Mouse (Mus musculus): ENCODE measurements at regions not wholly inside any gene's neighbourhood (a gene's known extent, or its start where the extent isn't known, plus 50 kb on each side); places are given as distances from the start of the nearest gene placed in this dataset.

DNA sequence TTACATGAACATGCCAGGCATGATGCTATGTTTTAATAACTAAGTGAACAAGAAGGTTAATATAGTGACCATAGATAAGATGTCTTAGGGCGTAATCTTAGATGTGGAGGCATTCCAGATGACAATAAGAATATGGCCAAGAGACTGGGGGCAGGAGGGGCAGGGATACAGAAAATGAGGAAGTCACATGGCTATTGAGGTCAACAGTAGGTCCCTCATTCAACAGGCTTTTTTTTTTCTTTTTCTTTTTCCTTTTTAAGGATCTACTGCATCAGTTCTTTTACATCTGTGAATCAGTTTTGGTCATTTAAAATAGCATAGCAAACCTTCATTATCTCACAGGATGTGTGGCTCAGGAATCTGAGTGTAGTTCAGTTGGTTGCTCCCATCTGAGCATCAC, 80.4 kb upstream of the Tmem164 start:
- WGBS: 93% methylated on average over 1 of the region's 1 CpGs
- TF ChIP-seq CTCF (IDR thresholded peaks at IDR 0.05; ENCODE audit: low read depth, low read length) (no peak), POLR2A (IDR thresholded peaks at IDR 0.05; ENCODE audit: extremely low read depth, insufficient read depth, low read length) (no peak)

GRCm38 (mm10) chrX:142605088-142605487, 76.1 kb upstream of the Tmem164 start:
- Histone ChIP-seq H3K79me2 (ENCODE audit: control insufficient read depth, insufficient read depth, low read length) (no peaks in the 10 kb centered on the region), H3K27me3 (ENCODE audit: control insufficient read depth, insufficient read depth, low read length) (no peaks in the 10 kb centered on the region), H3K36me3 (ENCODE audit: control insufficient read depth, insufficient read depth, low read length) (no peaks in the 10 kb centered on the region), H3K27ac (replicated peaks; ENCODE audit: insufficient read depth, low read depth, low read length) (no peak overlapping the region), H3K9ac (ENCODE audit: low read depth, low read length) (no peak overlapping the region), H3K4me3 (ENCODE audit: insufficient read depth, low read depth, low read length) (no peak overlapping the region), H3K4me1 (ENCODE audit: control insufficient read depth, insufficient read depth, low read length) (no peaks in the 10 kb centered on the region)
- DNase-seq (ENCODE audit: extremely low read depth, low read depth, low spot score): no peak
- TF ChIP-seq CTCF (IDR thresholded peaks at IDR 0.05; ENCODE audit: low read depth, low read length) (no peak), POLR2A (IDR thresholded peaks at IDR 0.05; ENCODE audit: extremely low read depth, insufficient read depth, low read length) (no peak)
- WGBS: 87% methylated on average over 3 of the region's 3 CpGs

More for the DNA sequence above, 80.4 kb upstream of the Tmem164 start:
- no peak for DNase-seq (ENCODE audit: extremely low read depth, low read depth, low spot score)
- no peaks in the 10 kb centered on the region for H3K36me3 ChIP-seq (ENCODE audit: control insufficient read depth, insufficient read depth, low read length)
- H3K4me3 ChIP-seq (ENCODE audit: insufficient read depth, low read depth, low read length): no peak overlapping the region
- no peaks in the 10 kb centered on the region for H3K79me2 ChIP-seq (ENCODE audit: control insufficient read depth, insufficient read depth, low read length)
- H3K27ac ChIP-seq (replicated peaks; ENCODE audit: insufficient read depth, low read depth, low read length): no peak overlapping the region
- no peaks in the 10 kb centered on the region for H3K27me3 ChIP-seq (ENCODE audit: control insufficient read depth, insufficient read depth, low read length)
- H3K9ac ChIP-seq (ENCODE audit: low read depth, low read length): no peak overlapping the region
- H3K4me1 ChIP-seq (ENCODE audit: control insufficient read depth, insufficient read depth, low read length): no peaks in the 10 kb centered on the region

- no peak overlapping the region for H3K27ac ChIP-seq (replicated peaks; ENCODE audit: insufficient read depth, low read depth, low read length)
- no peak overlapping the region for H3K4me3 ChIP-seq (ENCODE audit: insufficient read depth, low read depth, low read length)
- H3K79me2 ChIP-seq (ENCODE audit: control insufficient read depth, insufficient read depth, low read length): no peaks in the 10 kb centered on the region
- H3K27me3 ChIP-seq (ENCODE audit: control insufficient read depth, insufficient read depth, low read length): no peaks in the 10 kb centered on the region
- H3K36me3 ChIP-seq (ENCODE audit: control insufficient read depth, insufficient read depth, low read length): no peaks in the 10 kb centered on the region
- H3K9ac ChIP-seq (ENCODE audit: low read depth, low read length): no peak overlapping the region
- no peak for TF ChIP-seq CTCF (IDR thresholded peaks at IDR 0.05; ENCODE audit: low read depth, low read length)
- TF ChIP-seq POLR2A (IDR thresholded peaks at IDR 0.05; ENCODE audit: extremely low read depth, insufficient read depth, low read length): no peak
- no peaks in the 10 kb centered on the region for H3K4me1 ChIP-seq (ENCODE audit: control insufficient read depth, insufficient read depth, low read length)
- no peak for DNase-seq (ENCODE audit: extremely low read depth, low read depth, low spot score)
- 87% methylated on average over 8 of the region's 8 CpGs for WGBS
Observed at GRCm38 (mm10) chrX:142606595-142607205, 74.5 kb upstream of the Tmem164 start.

DNA sequence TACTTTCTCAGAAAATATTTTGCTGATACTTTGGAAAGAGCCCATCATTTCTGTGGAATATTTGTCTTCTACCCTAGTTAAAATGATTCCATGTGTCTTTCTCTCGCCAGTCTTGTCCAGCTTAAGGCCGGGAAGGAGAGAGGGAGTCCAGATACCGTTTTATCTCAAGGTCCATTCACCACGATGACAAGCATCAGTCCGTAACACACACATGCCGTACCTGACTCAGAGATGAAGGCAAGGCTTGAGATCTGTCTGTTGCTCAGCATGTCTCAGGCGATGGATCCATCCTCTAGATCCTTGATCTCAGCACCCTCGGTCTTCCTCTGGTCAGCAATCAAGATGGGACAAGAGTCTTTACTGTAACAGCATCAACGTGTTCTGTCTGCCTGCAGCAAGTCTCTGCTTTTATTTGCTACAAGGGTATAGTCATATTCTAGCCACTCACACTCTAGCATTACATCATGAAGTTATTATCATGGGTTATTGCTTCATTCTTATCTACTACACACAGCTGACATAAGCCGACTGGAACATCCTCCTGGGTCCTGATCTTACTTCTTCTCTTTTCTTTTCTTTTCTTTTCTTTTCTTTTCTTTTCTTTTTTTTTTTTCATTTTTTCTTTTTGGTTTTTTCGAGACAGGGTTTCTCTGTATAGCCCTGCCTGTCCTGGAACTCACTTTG, 64.9 kb upstream of the Tmem164 start:
- no peak overlapping the region for H3K4me3 ChIP-seq (ENCODE audit: insufficient read depth, low read depth, low read length)
- TF ChIP-seq CTCF (IDR thresholded peaks at IDR 0.05; ENCODE audit: low read depth, low read length) (no peak), POLR2A (IDR thresholded peaks at IDR 0.05; ENCODE audit: extremely low read depth, insufficient read depth, low read length) (no peak)
- no peak overlapping the region for H3K27ac ChIP-seq (replicated peaks; ENCODE audit: insufficient read depth, low read depth, low read length)
- WGBS: 94% methylated on average over 11 of the region's 11 CpGs
- no peaks in the 10 kb centered on the region for H3K4me1 ChIP-seq (ENCODE audit: control insufficient read depth, insufficient read depth, low read length)
- no peak for DNase-seq (ENCODE audit: extremely low read depth, low read depth, low spot score)
- H3K36me3 ChIP-seq (ENCODE audit: control insufficient read depth, insufficient read depth, low read length): no peaks in the 10 kb centered on the region
- no peak overlapping the region for H3K9ac ChIP-seq (ENCODE audit: low read depth, low read length)
- H3K27me3 ChIP-seq (ENCODE audit: control insufficient read depth, insufficient read depth, low read length): no peaks in the 10 kb centered on the region
- no peaks in the 10 kb centered on the region for H3K79me2 ChIP-seq (ENCODE audit: control insufficient read depth, insufficient read depth, low read length)

GRCm38 (mm10) chrX:142618389-142618788, 62.8 kb upstream of the Tmem164 start:
- no peak overlapping the region for H3K27ac ChIP-seq (replicated peaks; ENCODE audit: insufficient read depth, low read depth, low read length)
- TF ChIP-seq POLR2A (IDR thresholded peaks at IDR 0.05; ENCODE audit: extremely low read depth, insufficient read depth, low read length) (no peak), CTCF (IDR thresholded peaks at IDR 0.05; ENCODE audit: low read depth, low read length) (no peak)
- H3K36me3 ChIP-seq (ENCODE audit: control insufficient read depth, insufficient read depth, low read length): no peaks in the 10 kb centered on the region
- WGBS: 42% methylated on average over 1 of the region's 1 CpGs
- H3K9ac ChIP-seq (ENCODE audit: low read depth, low read length): no peak overlapping the region
- H3K4me1 ChIP-seq (ENCODE audit: control insufficient read depth, insufficient read depth, low read length): no peaks in the 10 kb centered on the region
- H3K79me2 ChIP-seq (ENCODE audit: control insufficient read depth, insufficient read depth, low read length): no peaks in the 10 kb centered on the region
- H3K27me3 ChIP-seq (ENCODE audit: control insufficient read depth, insufficient read depth, low read length): no peaks in the 10 kb centered on the region
- H3K4me3 ChIP-seq (ENCODE audit: insufficient read depth, low read depth, low read length): no peak overlapping the region
- DNase-seq (ENCODE audit: extremely low read depth, low read depth, low spot score): peak; percentile 0

- Histone ChIP-seq H3K9ac (ENCODE audit: low read depth, low read length) (no peak overlapping the region), H3K27ac (replicated peaks; ENCODE audit: insufficient read depth, low read depth, low read length) (no peak overlapping the region), H3K36me3 (ENCODE audit: control insufficient read depth, insufficient read depth, low read length) (no peaks in the 10 kb centered on the region), H3K79me2 (ENCODE audit: control insufficient read depth, insufficient read depth, low read length) (no peaks in the 10 kb centered on the region), H3K27me3 (ENCODE audit: control insufficient read depth, insufficient read depth, low read length) (no peaks in the 10 kb centered on the region), H3K4me1 (ENCODE audit: control insufficient read depth, insufficient read depth, low read length) (no peaks in the 10 kb centered on the region), H3K4me3 (ENCODE audit: insufficient read depth, low read depth, low read length) (no peak overlapping the region)
- WGBS: 13% methylated on average over 2 of the region's 2 CpGs
- DNase-seq (ENCODE audit: extremely low read depth, low read depth, low spot score): no peak
- TF ChIP-seq POLR2A (IDR thresholded peaks at IDR 0.05; ENCODE audit: extremely low read depth, insufficient read depth, low read length): no peak
- TF ChIP-seq CTCF (IDR thresholded peaks at IDR 0.05; ENCODE audit: low read depth, low read length): no peak
Observed at GRCm38 (mm10) chrX:142623359-142623758, 57.8 kb upstream of the Tmem164 start.

All from liver, adult 2 months (tissue).